Mouse (Mus musculus): ENCODE data around the gene Tacc3. TPM values are rescaled to one million over a fixed set of nuclear protein-coding genes. Genes with fewer than 3 reads are reported as not detected.

The Tacc3 gene
- total RNA-seq, 2 experiments from 2014 or later = 1.6 to 3.1 TPM

- intact Hi-C loops (cut with DNase I) = no loop called here
- DNase-seq = no peak
Observed at GRCm38 (mm10) chr5:33689852-33690645, 32.1 kb downstream of the Tacc3 start.

GRCm38 (mm10) chr5:33692393-33692792, 34.5 kb downstream of the Tacc3 start:
- DNase-seq = no peak

GRCm38 (mm10) chr5:33694461-33694847, 36.5 kb downstream of the Tacc3 start:
- DNase-seq = no peak
- intact Hi-C loops (cut with DNase I) = no loop called here

More at GRCm38 (mm10) chr5:33692393-33692792, 34.5 kb downstream of the Tacc3 start:
- intact Hi-C loops (cut with DNase I) = no loop called here

- no peak for DNase-seq
- intact Hi-C loops (cut with DNase I) = no loop called here
Observed at GRCm38 (mm10) chr5:33694848-33695717, 37.2 kb downstream of the Tacc3 start.

GRCm38 (mm10) chr5:33695718-33696121, 37.8 kb downstream of the Tacc3 start:
- DNase-seq = peak in 1 of 2 experiments; percentile 28
- intact Hi-C loops (cut with DNase I) = no loop called here

GRCm38 (mm10) chr5:33696430-33696829, 38.5 kb downstream of the Tacc3 start:
- no peak for DNase-seq
- intact Hi-C loops (cut with DNase I) = no loop called here

GRCm38 (mm10) chr5:33697534-33697933, 39.6 kb downstream of the Tacc3 start:
- no peak for DNase-seq
- intact Hi-C loops (cut with DNase I) = no loop called here

- intact Hi-C loops (cut with DNase I) = no loop called here
- DNase-seq = no peak
Observed at GRCm38 (mm10) chr5:33697947-33698512, 40.1 kb downstream of the Tacc3 start.

- DNase-seq = no peak
- intact Hi-C loops (cut with DNase I) = no loop called here
Observed at GRCm38 (mm10) chr5:33698669-33699068, 40.7 kb downstream of the Tacc3 start.

- intact Hi-C loops (cut with DNase I) = no loop called here
- DNase-seq = no peak
Observed at GRCm38 (mm10) chr5:33700010-33700409, 42.1 kb downstream of the Tacc3 start.

- intact Hi-C loops (cut with DNase I) = no loop called here
- DNase-seq = no peak
Observed at GRCm38 (mm10) chr5:33701832-33702231, 43.9 kb downstream of the Tacc3 start.

- DNase-seq = no peak
- intact Hi-C loops (cut with DNase I) = no loop called here
Observed at GRCm38 (mm10) chr5:33703999-33704398, 46.1 kb downstream of the Tacc3 start.

- no peak for DNase-seq
- intact Hi-C loops (cut with DNase I) = no loop called here
Observed at GRCm38 (mm10) chr5:33704945-33705611, 47.1 kb downstream of the Tacc3 start.

GRCm38 (mm10) chr5:33705612-33706349, 47.9 kb downstream of the Tacc3 start:
- DNase-seq = no peak
- intact Hi-C loops (cut with DNase I) = no loop called here

GRCm38 (mm10) chr5:33706350-33706629, 48.4 kb downstream of the Tacc3 start:
- no peak for DNase-seq
- intact Hi-C loops (cut with DNase I) = no loop called here

GRCm38 (mm10) chr5:33707163-33707562, 49.2 kb downstream of the Tacc3 start:
- intact Hi-C loops (cut with DNase I) = no loop called here
- DNase-seq = no peak

GRCm38 (mm10) chr5:33709037-33709436, 51.1 kb downstream of the Tacc3 start:
- intact Hi-C loops (cut with DNase I) = no loop called here
- no peak for DNase-seq

- DNase-seq = no peak
- intact Hi-C loops (cut with DNase I) = no loop called here
Observed at GRCm38 (mm10) chr5:33712550-33712949, 54.6 kb downstream of the Tacc3 start.

GRCm38 (mm10) chr5:33715182-33715581, 57.3 kb downstream of the Tacc3 start:
- intact Hi-C loops (cut with DNase I) = no loop called here
- no peak for DNase-seq

- DNase-seq = no peak
- intact Hi-C loops (cut with DNase I) = no loop called here
Observed at GRCm38 (mm10) chr5:33716467-33716866, 58.5 kb downstream of the Tacc3 start.

Data from gastrocnemius, postnatal 36 days (tissue).